Mouse (Mus musculus) CH12.LX (cell line): ENCODE measurements around the gene Lrrc26. TPM values are rescaled to one million over a fixed set of nuclear protein-coding genes. Genes with fewer than 3 reads are reported as not detected.

Experiments
- DNase-seq: peaks from one replicate; pipeline ENCODE4 v3.0.0-alpha.2; 2013; ENCODE audit errors: extremely low read depth
- H3K27ac ChIP-seq: 2 replicates; pipeline ENCODE4 v1.5.1; 2012; ENCODE audit warnings: low read depth, mild to moderate bottlenecking, control low read depth, moderate library complexity; ENCODE audit not compliant: insufficient read depth
- H3K27me3 ChIP-seq: replicated peaks from 2 replicates; pipeline ENCODE3; 2012; ENCODE audit warnings: inconsistent platforms
- H3K36me3 ChIP-seq, 2 experiments: replicated peaks in 1 of 2; 2 replicates each; pipeline versions ENCODE3 to v1.6.1; 2012; ENCODE audit warnings: inconsistent platforms in 1 of 2, low read length in 1 of 2, mild to moderate bottlenecking in 1 of 2, mixed read lengths in 1 of 2, moderate library complexity in 1 of 2; ENCODE audit not compliant: control insufficient read depth in 1 of 2, insufficient read depth in 1 of 2
- H3K4me1 ChIP-seq, 2 experiments: 2 replicates each; pipeline ENCODE4 v1.6.1; 2012; ENCODE audit warnings: inconsistent platforms in 1 of 2, moderate library complexity in 1 of 2; ENCODE audit not compliant: insufficient read depth in 2 of 2, control insufficient read depth in 1 of 2
- H3K4me2 ChIP-seq: 2 replicates; pipeline ENCODE4 v1.6.1; 2012; ENCODE audit warnings: low read depth, mild to moderate bottlenecking, control low read depth; ENCODE audit not compliant: poor library complexity, insufficient read depth, severe bottlenecking
- H3K4me3 ChIP-seq, 3 experiments: fragments of 150-350 bp in 1 of 3; sonication (generic) in 1 of 3; replicated peaks in 1 of 3; 2 replicates each; pipeline versions ENCODE3 to v1.5.1; 2011 to 2012; ENCODE audit warnings: low read depth in 2 of 3, low read length in 2 of 3, mild to moderate bottlenecking in 2 of 3, moderate library complexity in 2 of 3, control low read depth in 1 of 3, improper control_type of control experiment in 1 of 3, inconsistent platforms in 1 of 3, mixed read lengths in 1 of 3; ENCODE audit not compliant: poor library complexity in 1 of 3
- H3K79me2 ChIP-seq: replicated peaks from 2 replicates; pipeline ENCODE4 v1.6.1; 2012; ENCODE audit warnings: mild to moderate bottlenecking, moderate library complexity; ENCODE audit not compliant: control insufficient read depth, poor library complexity, insufficient read depth, severe bottlenecking; ENCODE audit errors: extremely low read depth
- H3K9ac ChIP-seq: 2 replicates; pipeline ENCODE4 v1.6.1; 2012; ENCODE audit warnings: low read depth, mild to moderate bottlenecking, control low read depth, moderate library complexity; ENCODE audit not compliant: insufficient read depth
- H3K9me3 ChIP-seq: replicated peaks from 2 replicates; pipeline ENCODE3; 2012; ENCODE audit warnings: low read length, inconsistent platforms, mixed read lengths
- CHD2 ChIP-seq: IDR thresholded peaks from 2 replicates; pipeline ENCODE4 v1.6.1; 2011; ENCODE audit warnings: low read length, improper control_type of control experiment
- CTCF ChIP-seq, 2 experiments: IDR thresholded peaks in 1 of 2; conservative IDR thresholded peaks in 1 of 2; 2 replicates each; pipeline ENCODE4 v1.5.1; 2011 to 2012; ENCODE audit warnings: low read depth in 2 of 2, low read length in 2 of 2, improper control_type of control experiment in 1 of 2, inconsistent platforms in 1 of 2, mild to moderate bottlenecking in 1 of 2, moderate library complexity in 1 of 2
- EP300 ChIP-seq: IDR thresholded peaks from 2 replicates; pipeline ENCODE4 v1.6.1; 2011; ENCODE audit warnings: low read length, improper control_type of control experiment
- GABPA ChIP-seq: IDR thresholded peaks from 2 replicates; pipeline ENCODE4 v1.6.1; 2012; ENCODE audit warnings: low read depth, low read length, improper control_type of control experiment, inconsistent platforms; ENCODE audit not compliant: insufficient replicate concordance
- HCFC1 ChIP-seq: IDR thresholded peaks from 2 replicates; pipeline ENCODE4 v1.6.1; 2012; ENCODE audit warnings: low read depth, mild to moderate bottlenecking, inconsistent platforms, low read length, improper control_type of control experiment
- IRF4 ChIP-seq: IDR thresholded peaks from 2 replicates; pipeline ENCODE4 v1.6.1; 2014; ENCODE audit warnings: low read depth, mild to moderate bottlenecking, inconsistent platforms, low read length, improper control_type of control experiment
- JUN ChIP-seq: IDR thresholded peaks from 2 replicates; pipeline ENCODE4 v1.6.1; 2011; ENCODE audit warnings: low read depth, mild to moderate bottlenecking, low read length, improper control_type of control experiment, moderate library complexity; ENCODE audit not compliant: insufficient read depth
- JUND ChIP-seq: conservative IDR thresholded peaks from 2 replicates; pipeline ENCODE4 v1.6.1; 2011; ENCODE audit warnings: low read depth, low read length, improper control_type of control experiment
- KAT2A ChIP-seq: IDR thresholded peaks from 2 replicates; pipeline ENCODE4 v1.6.1; 2012; ENCODE audit warnings: low read length, improper control_type of control experiment, inconsistent platforms; ENCODE audit not compliant: insufficient replicate concordance
- MAFK ChIP-seq: IDR thresholded peaks from 2 replicates; pipeline ENCODE4 v1.6.1; 2011; ENCODE audit warnings: low read length, improper control_type of control experiment; ENCODE audit not compliant: insufficient replicate concordance
- MAX ChIP-seq: IDR thresholded peaks from 2 replicates; pipeline ENCODE4 v1.6.1; 2011; ENCODE audit warnings: low read length, improper control_type of control experiment
- MEF2A ChIP-seq: IDR thresholded peaks from 2 replicates; pipeline ENCODE4 v1.6.1; 2014; ENCODE audit warnings: low read depth, mild to moderate bottlenecking, inconsistent platforms, low read length, improper control_type of control experiment, borderline replicate concordance
- MYC ChIP-seq: IDR thresholded peaks from 2 replicates; pipeline ENCODE4 v1.6.1; 2011; ENCODE audit warnings: low read depth, mild to moderate bottlenecking, improper control_type of control experiment, low read length
- NELFE ChIP-seq: IDR thresholded peaks from 2 replicates; pipeline ENCODE4 v1.6.1; 2011; ENCODE audit warnings: low read depth, low read length, improper control_type of control experiment
- NRF1 ChIP-seq: IDR thresholded peaks from 2 replicates; pipeline ENCODE4 v1.6.1; 2014; ENCODE audit warnings: low read depth, mild to moderate bottlenecking, inconsistent platforms, low read length, improper control_type of control experiment, moderate library complexity
- POLR2A ChIP-seq: IDR thresholded peaks from 2 replicates; pipeline ENCODE4 v1.6.1; 2011; ENCODE audit warnings: low read depth, mild to moderate bottlenecking, improper control_type of control experiment, low read length
- RCOR1 ChIP-seq: conservative IDR thresholded peaks from 2 replicates; pipeline ENCODE4 v1.6.1; 2012; ENCODE audit warnings: low read depth, mild to moderate bottlenecking, inconsistent platforms, low read length, improper control_type of control experiment
- SMC3 ChIP-seq: IDR thresholded peaks from 2 replicates; pipeline ENCODE4 v1.6.1; 2011; ENCODE audit warnings: low read depth, low read length, improper control_type of control experiment
- TCF12 ChIP-seq: IDR thresholded peaks from 2 replicates; pipeline ENCODE4 v1.6.1; 2014; ENCODE audit warnings: low read depth, mild to moderate bottlenecking, inconsistent platforms, low read length, improper control_type of control experiment
- UBTF ChIP-seq: IDR thresholded peaks from 2 replicates; pipeline ENCODE4 v1.6.1; 2012; ENCODE audit warnings: low read depth, mild to moderate bottlenecking, inconsistent platforms, low read length, improper control_type of control experiment, moderate library complexity
- ZMIZ1 ChIP-seq: IDR thresholded peaks from 2 replicates; pipeline ENCODE4 v1.6.1; 2012; ENCODE audit warnings: low read depth, mild to moderate bottlenecking, inconsistent platforms, low read length, improper control_type of control experiment
- ZNF384 ChIP-seq: IDR thresholded peaks from 2 replicates; pipeline ENCODE4 v1.6.1; 2012; ENCODE audit warnings: low read depth, low read length, improper control_type of control experiment, inconsistent platforms
- dilution Hi-C: fragments of 300-500 bp; cut with MboI; formaldehyde crosslinking; loops from 2 replicates; pipeline ENCODE4 v1.14.3; 2020; ENCODE audit warnings: low sequenced_read_pairs; ENCODE audit not compliant: extremely low pct_unique_long_range_greater_than_20kb, extremely low pct_ligation_motif_present
- in situ Hi-C: fragments of 300-500 bp; cut with MboI; formaldehyde crosslinking; loops from 3 replicates; pipeline ENCODE4 v1.14.3; 2019; ENCODE audit warnings: low sequenced_read_pairs, low pct_ligation_motif_present, low pct_unique_long_range_greater_than_20kb, mixed read lengths
- polyA plus RNA-seq: library from polyadenylated mRNA; unstranded; fragments of >175 nt; gene quantifications from 2 replicates; pipeline ENCODE4 v1.2.1, GENCODE M21; 2012; ENCODE audit warnings: low read depth; ENCODE audit not compliant: insufficient read length
- total RNA-seq, 2 experiments: library from RNA; depleted of rRNA; stranded (reverse); fragments of 300-350 nt in 1 of 2; fragments of >200 nt in 1 of 2; gene quantifications; 2 replicates each; pipeline ENCODE4 v1.2.3; 2012 to 2014

Lrrc26 gene
- total and polyA plus RNA-seq, 3 experiments = not detected

DNA sequence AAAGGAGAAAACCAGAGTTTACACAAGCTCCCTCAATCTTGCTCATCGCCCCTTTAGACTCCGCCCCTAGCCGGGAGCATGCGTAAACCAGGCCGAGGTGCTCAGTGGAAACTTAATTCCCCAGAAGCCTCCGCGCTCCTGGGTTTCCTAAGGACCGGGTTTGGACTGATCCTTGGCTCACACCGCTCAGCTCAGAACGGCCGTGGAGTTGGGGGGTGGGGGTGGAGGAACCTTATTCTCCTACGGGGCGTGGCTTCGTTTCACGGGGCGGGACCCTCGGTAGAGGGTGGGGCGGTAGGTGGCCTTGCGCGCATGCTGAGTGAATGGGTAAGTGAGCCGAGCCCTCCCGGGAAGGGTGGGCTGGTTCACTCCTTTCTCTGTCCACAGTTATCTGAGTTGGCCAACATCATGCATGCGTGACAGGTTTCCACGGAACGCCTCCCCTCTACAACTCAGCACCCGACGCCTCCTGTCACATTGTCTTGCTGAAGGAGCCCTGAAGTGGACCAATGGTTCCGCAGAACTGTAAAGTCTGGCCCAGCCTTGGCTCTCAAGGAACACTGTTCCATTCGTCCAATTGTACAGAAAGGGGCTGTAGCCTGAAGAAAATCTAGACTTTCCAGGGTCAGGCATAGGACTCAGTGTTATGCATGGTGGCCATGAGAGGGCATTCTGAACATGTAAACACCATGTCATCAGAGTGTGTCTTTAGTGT, 48.8 kb upstream of the Lrrc26 start:
- peak overlapping the region; percentile 89 for H3K4me2 ChIP-seq
- H3K27me3 ChIP-seq = peaks cover 50% of the 10 kb centered on the region
- no peaks in the 10 kb centered on the region for H3K9me3 ChIP-seq
- H3K36me3 ChIP-seq = peaks cover 11 to 25% of the 10 kb centered on the region in 2 experiments
- peak overlapping the region; percentile 3; the same call in 1 of the 2 replicates for H3K9ac ChIP-seq
- DNase-seq = peak; percentile 74
- dilution Hi-C loops (no loop called here), in situ Hi-C loops (no loop called here)
- TF ChIP-seq MAX = no peak; the same call in 1 of the 2 replicates
- TF ChIP-seq IRF4 = no peak
- TF ChIP-seq MAFK = no peak
- TF ChIP-seq RCOR1 = no peak
- no peak for TF ChIP-seq ZNF384
- peak; percentile 73 for TF ChIP-seq POLR2A
- no peak for TF ChIP-seq UBTF
- no peak for TF ChIP-seq JUND
- TF ChIP-seq NRF1 = peak; percentile 84
- 0 out of 2 replicates have a peak, but pooled peaks have one; percentile 48 for TF ChIP-seq NELFE
- 0 out of 2 replicates have a peak, but pooled peaks have one; percentile 41 for TF ChIP-seq TCF12
- no peak; the same call in 1 of the 2 replicates for TF ChIP-seq HCFC1
- no peak for TF ChIP-seq ZMIZ1
- no peak for TF ChIP-seq MYC
- TF ChIP-seq, all 38 proteins: peak for 4
- Histone ChIP-seq H3K4me3 (peak overlapping the region; percentile 29 to 49 (median 44)), H3K4me1 (peaks cover 12 to 16% of the 10 kb centered on the region in 2 experiments), H3K79me2 (no peaks in the 10 kb centered on the region), H3K27ac (no peak overlapping the region)

DNA sequence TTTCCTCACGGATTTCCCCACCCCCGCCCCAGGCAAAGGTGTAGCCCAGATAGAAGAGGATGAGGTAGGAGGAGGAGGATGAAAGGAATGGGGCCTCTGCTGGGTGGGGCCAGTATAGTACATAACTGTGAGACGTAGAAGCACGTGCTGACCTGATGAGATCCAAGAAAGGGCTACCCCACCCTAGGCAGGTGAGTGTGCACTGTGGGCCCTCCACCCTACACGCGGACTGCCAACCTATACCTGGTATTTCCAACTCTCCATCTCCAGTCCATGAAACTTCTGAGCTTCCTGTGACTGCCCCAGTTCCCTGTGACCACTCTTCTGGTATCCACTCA, 48.3 kb upstream of the Lrrc26 start:
- H3K27me3 ChIP-seq = peaks cover 45% of the 10 kb centered on the region
- TF ChIP-seq GABPA (no peak), CTCF (conservative IDR thresholded peaks at IDR 0.05 in 1 of 2, IDR thresholded peaks at IDR 0.05 in 1 of 2; ENCODE audit: low read depth in 2 of 2, low read length in 2 of 2) (no peak), KAT2A (no peak), RCOR1 (no peak), IRF4 (no peak), MEF2A (no peak), MAFK (no peak), EP300 (no peak), JUN (no peak), SMC3 (no peak), CHD2 (no peak)
- peak overlapping the region in 2 of 3 experiments; percentile 44 to 49 for H3K4me3 ChIP-seq

More for the DNA sequence above, 48.3 kb upstream of the Lrrc26 start:
- no peak overlapping the region for H3K9ac ChIP-seq
- no peaks in the 10 kb centered on the region for H3K79me2 ChIP-seq
- H3K36me3 ChIP-seq = peaks cover 16 to 30% of the 10 kb centered on the region in 2 experiments
- in situ Hi-C loops = no loop called here
- dilution Hi-C loops = no loop called here
- H3K4me2 ChIP-seq = peak overlapping the region; percentile 89
- H3K9me3 ChIP-seq = no peaks in the 10 kb centered on the region
- no peak for DNase-seq
- no peak overlapping the region for H3K27ac ChIP-seq
- peaks cover 8 to 16% of the 10 kb centered on the region in 2 experiments for H3K4me1 ChIP-seq
